Mouse (Mus musculus) CD4-positive, CD25-positive, alpha-beta regulatory T cell, adult 4 months (primary cell): ENCODE measurements around the gene Tmem91. TPM values are rescaled to one million over a fixed set of nuclear protein-coding genes. Genes with fewer than 3 reads are reported as not detected.
A peak's percentile ranks its signal among the peaks of the same experiment; 100 is the strongest.

Experiments
- ATAC-seq: one replicate; pipeline ENCODE4 v1.8.0; 2017
- polyA plus RNA-seq, 2 experiments: library from polyadenylated mRNA; unstranded; fragments of 100-300 nt; shearing (Covaris generic); gene quantifications; one replicate each; pipeline ENCODE4 v1.2.1; 2017

The Tmem91 gene
- polyA plus RNA-seq, 2 experiments from 2014 or later = 15.2 to 31.5 TPM

GRCm38 (mm10) chr7:25669631-25670030, 5.3 kb downstream of the Tmem91 start:
- ATAC-seq = no peak

GRCm38 (mm10) chr7:25669158-25669557, 5.8 kb downstream of the Tmem91 start:
- no peak for ATAC-seq

- ATAC-seq = no peak
Observed at GRCm38 (mm10) chr7:25666381-25666780, 8.6 kb downstream of the Tmem91 start.

- peak; percentile 99 for ATAC-seq
Observed at GRCm38 (mm10) chr7:25658657-25659472, 16.1 kb downstream of the Tmem91 start, which contains the start of the genes Bckdha and Exosc5. Gene Bckdha (minus strand): TSS chr7:25658981. Gene Exosc5 (plus strand): TSS chr7:25659164.

- no peak for ATAC-seq
Observed at GRCm38 (mm10) chr7:25657785-25658184, 17.2 kb downstream of the Tmem91 start.

- no peak for ATAC-seq
Observed at GRCm38 (mm10) chr7:25655601-25656428, 19.2 kb downstream of the Tmem91 start.

GRCm38 (mm10) chr7:25652244-25652759, 22.7 kb downstream of the Tmem91 start:
- no peak for ATAC-seq

GRCm38 (mm10) chr7:25651281-25651680, 23.7 kb downstream of the Tmem91 start:
- ATAC-seq = no peak

GRCm38 (mm10) chr7:25649839-25650238, 25.1 kb downstream of the Tmem91 start:
- ATAC-seq = no peak

- ATAC-seq = peak; percentile 53
Observed at GRCm38 (mm10) chr7:25647574-25648123, 27.3 kb downstream of the Tmem91 start.

GRCm38 (mm10) chr7:25645074-25645473, 29.9 kb downstream of the Tmem91 start:
- ATAC-seq = no peak

- ATAC-seq = no peak
Observed at GRCm38 (mm10) chr7:25644631-25645030, 30.3 kb downstream of the Tmem91 start.

GRCm38 (mm10) chr7:25644136-25644535, 30.8 kb downstream of the Tmem91 start:
- ATAC-seq = peak; percentile 60

- ATAC-seq = no peak
Observed at GRCm38 (mm10) chr7:25639754-25640153, 35.2 kb downstream of the Tmem91 start.

- no peak for ATAC-seq
Observed at GRCm38 (mm10) chr7:25637099-25637498, 37.9 kb downstream of the Tmem91 start.

- no peak for ATAC-seq
Observed at GRCm38 (mm10) chr7:25636373-25636772, 38.6 kb downstream of the Tmem91 start.

GRCm38 (mm10) chr7:25632679-25633078, 42.3 kb downstream of the Tmem91 start:
- ATAC-seq = no peak

GRCm38 (mm10) chr7:25628323-25628620, 46.7 kb downstream of the Tmem91 start:
- ATAC-seq = no peak

- no peak for ATAC-seq
Observed at GRCm38 (mm10) chr7:25627431-25628322, 47.3 kb downstream of the Tmem91 start.

- ATAC-seq = no peak
Observed at GRCm38 (mm10) chr7:25626509-25627430, 48.2 kb downstream of the Tmem91 start, which contains the start of gene B3gnt8. Gene B3gnt8 (plus strand): TSS chr7:25626654.
